Mouse (Mus musculus) testis, postnatal 14 days (tissue): ENCODE results near the gene Mpdu1.

Experiments used
- DNase-seq: peaks from one replicate; pipeline ENCODE4 v3.0.0; 2021; ENCODE audit warnings: low spot score

Mpdu1 gene

GRCm38 (mm10) chr11:69689891-69690290, 27.4 kb upstream of the Mpdu1 start:
- no peak for DNase-seq

GRCm38 (mm10) chr11:69687061-69687460, 24.6 kb upstream of the Mpdu1 start:
- no peak for DNase-seq

DNA sequence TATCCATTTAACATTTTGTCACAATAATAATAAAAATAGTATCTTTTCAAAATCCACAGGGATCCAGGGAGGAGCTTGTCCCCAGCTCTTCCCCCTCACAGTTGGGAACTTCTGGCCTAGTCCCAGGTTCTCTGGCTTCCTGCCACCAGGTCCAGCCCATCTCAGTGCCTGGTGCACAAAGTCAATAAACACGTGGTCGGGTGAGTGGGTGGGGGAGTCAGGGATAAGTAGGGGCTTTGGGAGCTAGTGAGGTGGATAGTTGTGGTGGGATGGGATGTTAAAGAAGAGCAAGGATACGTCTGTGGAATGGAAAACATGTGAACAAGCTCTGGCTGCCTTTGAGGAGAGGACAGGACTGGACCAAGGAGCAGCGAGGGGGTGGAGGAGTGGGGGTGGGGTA, 23.9 kb upstream of the Mpdu1 start:
- DNase-seq, result peak; percentile 75

DNA sequence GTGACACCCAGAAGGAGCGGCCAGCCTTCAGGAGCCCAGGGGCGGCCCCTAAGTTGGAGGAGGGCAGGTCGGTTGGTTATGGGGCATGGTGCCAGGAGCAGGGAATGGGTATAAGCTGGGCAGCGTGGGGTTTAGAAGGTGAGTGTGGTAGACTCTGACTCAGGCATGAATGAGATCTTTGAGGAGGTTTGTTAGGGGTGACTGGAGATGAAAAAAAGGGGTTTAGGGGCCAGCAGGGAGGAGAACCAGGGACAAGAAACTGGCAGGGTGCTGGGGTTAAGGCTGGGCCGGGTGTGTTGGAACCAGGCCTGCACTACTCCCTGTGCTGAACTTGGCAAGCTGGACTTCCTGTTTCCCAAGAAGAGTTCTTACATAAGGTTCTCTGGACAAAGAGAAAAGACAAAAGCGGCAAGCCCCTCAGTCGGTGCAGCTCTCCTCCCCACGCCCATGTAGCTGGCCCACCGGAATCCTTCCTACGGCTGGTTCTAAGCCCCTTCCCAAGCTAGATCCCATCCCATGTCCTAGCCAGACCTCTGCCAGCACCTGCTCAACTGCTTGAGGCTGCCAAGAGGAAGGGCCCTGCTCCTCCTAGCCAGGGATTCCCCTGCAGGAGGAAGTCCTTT, 23.2 kb upstream of the Mpdu1 start, which contains the start of gene Tnfsf13:
Tnfsf13 (minus strand) TSS at position 259 of the 623 bp plus-strand sequence.
- DNase-seq, result peak; percentile 77

DNA sequence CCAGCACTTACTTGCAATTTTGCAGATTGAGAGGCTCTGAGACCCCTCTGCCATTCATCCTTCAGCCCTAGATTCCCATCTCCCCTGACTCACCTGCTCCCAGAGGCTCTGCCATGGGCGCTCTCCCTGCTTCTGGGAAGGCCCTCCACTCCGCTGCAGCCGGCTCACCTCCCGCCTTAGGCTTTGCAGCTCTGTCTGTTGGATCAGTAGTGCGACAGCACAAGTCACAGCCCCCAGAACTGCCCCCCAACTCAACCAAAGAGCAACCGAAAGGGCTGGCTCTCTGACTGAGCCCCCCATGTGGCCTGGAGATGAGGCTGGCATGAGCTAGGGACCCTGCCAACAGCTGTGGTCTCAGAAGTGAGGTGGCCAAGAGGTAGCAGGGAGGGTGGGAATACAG, 22.5 kb upstream of the Mpdu1 start:
- DNase-seq, result no peak

DNA sequence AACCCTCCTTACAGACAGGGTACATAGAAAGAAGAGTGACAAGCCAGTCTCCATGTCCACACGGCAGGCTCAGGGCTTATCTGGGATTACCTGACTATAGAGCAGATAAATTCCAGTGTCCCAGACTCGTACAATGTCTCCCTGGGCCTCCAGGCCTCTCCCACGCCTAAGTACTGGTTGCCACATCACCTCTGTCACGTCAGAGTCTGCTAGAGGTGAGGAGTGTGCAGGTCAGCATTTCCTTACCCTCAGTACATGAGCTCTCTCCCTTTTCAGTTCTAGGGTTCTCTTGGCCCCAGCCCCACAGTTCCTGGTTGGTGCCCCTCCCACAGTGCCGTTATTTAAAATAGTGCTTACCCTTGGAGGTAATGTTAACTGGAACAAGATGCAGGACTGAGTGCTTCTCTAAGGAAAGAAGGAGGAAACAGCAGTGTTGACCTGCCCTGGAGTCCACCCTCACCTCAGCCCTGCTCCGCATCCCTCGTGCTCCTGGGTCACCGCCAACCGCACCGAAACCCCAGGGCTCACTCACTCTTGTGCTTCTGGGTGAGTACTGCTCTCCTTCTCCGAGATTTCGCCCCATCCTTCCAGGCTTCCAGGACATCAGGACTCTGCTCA, 21.8 kb upstream of the Mpdu1 start:
- no peak for DNase-seq

DNA sequence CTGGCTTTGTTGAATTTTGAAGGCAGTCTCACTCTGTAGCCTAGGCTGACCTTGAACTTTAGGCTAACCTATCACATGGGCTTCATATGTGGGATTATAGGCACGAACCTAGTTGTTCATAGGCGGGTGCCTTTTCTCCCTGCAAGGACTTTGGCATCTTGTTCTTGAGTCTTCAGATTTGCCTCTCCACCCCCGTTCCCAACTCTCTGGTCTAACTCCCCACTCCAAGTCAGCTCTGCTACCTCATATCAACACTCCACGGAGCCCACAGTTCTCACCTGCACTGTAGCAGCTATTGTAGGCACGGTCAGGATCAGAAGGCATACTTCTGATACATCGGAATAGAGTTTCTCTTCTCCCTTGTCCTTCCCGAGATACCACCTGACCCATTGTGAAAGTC, 21.1 kb upstream of the Mpdu1 start:
- DNase-seq, result no peak

GRCm38 (mm10) chr11:69682840-69683533, 20.5 kb upstream of the Mpdu1 start:
- DNase-seq, result peak; percentile 84

- no peak for DNase-seq
Measured at GRCm38 (mm10) chr11:69682209-69682839, 19.9 kb upstream of the Mpdu1 start.

GRCm38 (mm10) chr11:69681314-69682208, 19.1 kb upstream of the Mpdu1 start, which contains the start of gene Senp3:
TSS of gene Senp3 (minus strand) at chr11:69682084.
- DNase-seq, result peak; percentile 97

DNA sequence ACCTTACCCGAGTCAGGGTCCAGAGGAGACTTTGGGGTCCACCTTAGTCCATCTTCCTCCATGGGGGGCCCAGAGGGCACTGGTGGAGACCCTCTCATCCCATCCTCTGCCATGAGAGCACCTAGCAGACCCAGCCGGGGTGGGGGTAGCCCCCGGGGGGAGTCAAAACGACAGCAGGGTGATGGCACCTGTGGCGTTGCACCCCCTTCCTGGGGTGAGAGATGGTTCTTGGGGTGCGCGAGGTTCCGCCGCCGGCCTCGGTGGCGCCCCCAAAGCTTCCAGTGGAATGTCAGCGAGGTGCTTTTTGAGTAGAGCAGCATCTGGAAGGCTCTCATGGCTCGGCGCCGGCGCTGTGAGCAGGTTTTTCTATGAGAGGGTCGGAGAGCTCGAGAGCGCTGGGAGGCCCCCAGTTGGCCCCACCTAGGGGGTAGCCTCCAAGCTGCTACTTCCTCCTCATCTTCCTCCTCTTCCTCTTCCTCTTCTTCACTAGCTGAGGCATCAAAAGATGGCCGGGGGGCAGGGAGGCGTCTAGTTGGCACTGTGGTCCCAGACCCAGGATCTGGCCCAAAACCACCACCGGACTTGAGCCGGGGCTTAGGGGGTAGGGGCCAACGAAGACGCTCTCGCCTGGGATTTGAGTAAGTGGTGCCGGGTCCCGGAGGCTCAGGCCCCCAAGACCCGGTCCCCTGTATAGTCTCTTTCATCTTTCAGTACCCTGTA, 17.9 kb upstream of the Mpdu1 start:
- no peak for DNase-seq

DNA sequence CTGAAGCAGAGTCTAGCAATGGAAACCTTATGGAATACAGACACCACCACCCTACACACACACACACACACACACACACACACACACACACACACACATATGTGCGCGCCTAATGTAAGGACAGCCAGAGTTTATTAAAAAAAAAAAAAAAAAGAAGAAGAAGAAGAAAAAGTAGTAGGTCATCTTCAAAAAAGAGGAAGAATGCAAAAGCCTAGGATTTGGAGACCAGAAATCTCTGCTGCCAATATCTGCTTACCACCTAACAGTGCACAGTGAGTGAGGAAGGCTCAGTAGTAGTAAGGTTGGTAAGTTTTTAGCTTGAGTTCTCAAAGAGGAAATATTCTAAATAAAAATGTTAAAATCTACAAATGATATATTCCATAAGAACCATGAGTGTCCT, 16.7 kb upstream of the Mpdu1 start:
- DNase-seq, result no peak

DNA sequence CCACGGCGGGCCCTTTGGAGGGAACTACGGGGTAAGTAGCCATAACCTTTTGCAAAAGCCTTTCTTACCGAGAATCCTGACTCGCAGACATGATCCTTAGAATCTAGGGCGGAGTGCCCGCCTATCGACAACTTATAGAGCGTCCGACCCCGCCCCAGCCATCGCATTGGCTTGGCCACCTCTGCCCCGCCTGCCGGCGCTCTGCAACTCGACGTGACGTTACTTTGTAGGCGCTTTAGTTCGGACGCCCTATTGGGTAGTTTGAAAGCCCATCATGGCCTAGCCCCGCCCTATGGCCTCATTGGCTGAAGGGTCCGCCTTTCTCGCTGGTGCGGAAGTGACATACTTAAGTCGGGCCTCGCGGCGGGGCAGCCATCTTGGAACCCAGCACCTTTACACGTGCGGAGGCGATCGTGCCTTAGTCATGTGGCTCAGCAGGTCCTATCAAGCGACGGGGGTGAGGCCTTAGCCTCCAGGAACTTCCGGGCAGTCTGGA, 9.8 kb upstream of the Mpdu1 start, which contains the start of gene Eif4a1:
Eif4a1 (minus strand) TSS at position 213 of the 496 bp plus-strand sequence.
- peak; percentile 100 for DNase-seq

DNA sequence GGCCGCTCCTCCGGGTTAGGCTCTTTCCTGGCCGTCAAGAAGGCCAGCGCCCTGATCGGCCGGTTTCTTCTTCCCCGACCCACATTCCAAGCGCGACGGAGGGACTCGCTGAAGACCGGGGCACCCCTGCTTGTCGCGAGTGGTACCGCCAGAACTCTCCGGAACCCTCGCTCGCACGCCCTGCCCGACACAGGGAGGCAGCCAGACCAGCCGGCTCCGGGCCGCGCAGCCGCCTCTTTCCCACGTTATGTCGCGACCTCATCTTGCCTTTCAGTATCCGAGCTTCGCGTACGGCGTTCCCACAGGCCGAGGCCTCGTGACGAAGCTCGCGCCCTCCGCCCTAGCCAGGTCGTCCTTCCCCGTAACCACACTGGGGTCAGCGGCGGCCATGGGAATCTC, 9.3 kb upstream of the Mpdu1 start:
- peak; percentile 75 for DNase-seq

DNA sequence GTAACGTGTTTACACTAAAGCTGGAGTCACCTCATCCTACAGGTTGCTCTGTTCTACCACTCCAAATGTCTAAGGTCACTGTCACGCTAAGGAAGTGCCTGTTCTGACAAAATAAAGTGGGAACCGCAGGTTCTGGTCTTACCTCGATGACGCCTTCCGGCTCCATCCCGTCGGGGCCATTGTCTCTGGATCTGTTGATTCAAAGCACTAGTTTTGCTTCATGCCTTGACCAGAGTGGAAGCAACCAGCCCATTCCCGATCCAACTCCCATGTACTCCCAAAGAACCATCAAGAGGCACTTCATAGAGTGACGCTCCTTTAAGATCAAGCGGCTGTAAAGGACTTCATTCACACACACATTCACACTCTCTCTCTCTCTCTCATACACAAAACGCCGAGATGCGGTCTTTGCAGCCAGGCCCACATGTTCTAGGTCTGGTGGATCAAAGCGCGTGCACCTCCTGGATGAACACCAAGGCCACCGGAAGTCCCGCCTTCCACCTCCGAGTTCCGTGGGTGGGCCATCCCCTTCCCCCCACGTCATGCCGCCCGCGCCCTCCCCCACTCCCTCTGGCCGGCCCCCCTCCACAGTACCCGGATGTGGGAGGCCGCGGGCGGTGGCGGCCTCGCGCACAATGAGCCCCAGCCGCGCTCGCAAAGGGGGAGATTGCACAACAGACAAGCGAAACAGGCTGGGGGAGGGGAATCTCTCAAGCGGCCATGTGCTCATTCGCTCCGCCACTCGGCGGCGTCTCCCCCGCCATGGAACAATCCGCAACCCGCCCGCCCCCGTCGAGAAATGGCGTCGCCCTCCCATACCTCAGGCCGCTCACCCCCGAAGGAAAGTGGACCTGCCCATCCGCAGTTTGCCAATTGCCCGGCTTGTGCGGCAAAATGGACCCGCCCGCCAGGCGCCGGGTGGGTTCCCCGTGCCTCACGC, 8.6 kb upstream of the Mpdu1 start:
- peak; percentile 93 for DNase-seq

DNA sequence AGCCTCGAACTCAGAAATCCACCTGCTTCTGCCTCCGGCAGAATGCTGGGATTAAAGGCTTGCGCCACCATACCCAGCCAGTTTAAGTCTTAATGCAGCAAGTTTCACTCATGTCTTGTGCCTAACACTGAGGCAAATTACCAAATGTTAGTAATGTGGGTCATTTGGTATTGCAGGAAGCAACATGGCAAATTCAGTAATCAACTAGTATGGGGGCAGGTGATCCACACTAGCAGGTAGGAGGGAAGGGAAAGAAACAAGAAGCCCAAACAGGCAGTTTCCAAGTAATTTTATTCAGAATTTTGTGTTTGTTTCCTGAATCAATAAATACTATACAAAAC, 4.2 kb upstream of the Mpdu1 start:
- DNase-seq, result no peak

- DNase-seq, result no peak
Measured at GRCm38 (mm10) chr11:69665961-69666664, 3.7 kb upstream of the Mpdu1 start, which contains the start of gene Cd68. TSS of gene Cd68 (minus strand) at chr11:69666153.

- DNase-seq, result no peak
Measured at GRCm38 (mm10) chr11:69665457-69665960, 3.1 kb upstream of the Mpdu1 start.

GRCm38 (mm10) chr11:69664841-69665240, 2.4 kb upstream of the Mpdu1 start:
- no peak for DNase-seq
